Mouse (Mus musculus) forebrain, embryonic 12.5 days (tissue): ENCODE data around the gene Yipf4. TPM values are rescaled to one million over a fixed set of nuclear protein-coding genes. Genes with fewer than 3 reads are reported as not detected.

ENCODE experiments used
- ATAC-seq: fragments of 200-750 bp; cut with Nextera tagmentation; 2 replicates; pipeline ENCODE4 v1.8.0; 2017; ENCODE audit warnings: moderate TSS enrichment; ENCODE audit not compliant: low FRiP score
- H3K27ac ChIP-seq: fragments of 300-500 bp; sonication (generic); 2 replicates; pipeline ENCODE4 v1.5.1; 2016; ENCODE audit warnings: mild to moderate bottlenecking
- H3K27me3 ChIP-seq: fragments of 300-500 bp; sonication (generic); 2 replicates; pipeline ENCODE4 v1.6.1; 2016; ENCODE audit warnings: mild to moderate bottlenecking
- H3K36me3 ChIP-seq: fragments of 300-500 bp; sonication (generic); replicated peaks from 2 replicates; pipeline ENCODE4 v1.6.1; 2016; ENCODE audit warnings: mild to moderate bottlenecking
- H3K4me1 ChIP-seq: fragments of 300-500 bp; sonication (generic); 2 replicates; pipeline ENCODE4 v1.6.1; 2016
- H3K4me2 ChIP-seq: fragments of 300-500 bp; sonication (generic); 2 replicates; pipeline ENCODE4 v1.6.1; 2016; ENCODE audit warnings: mild to moderate bottlenecking, moderate library complexity
- H3K4me3 ChIP-seq: fragments of 300-500 bp; sonication (generic); replicated peaks from 2 replicates; pipeline ENCODE4 v1.5.1; 2016; ENCODE audit warnings: mild to moderate bottlenecking
- H3K9ac ChIP-seq: fragments of 300-500 bp; sonication (generic); 2 replicates; pipeline ENCODE4 v1.6.1; 2016; ENCODE audit warnings: mild to moderate bottlenecking
- H3K9me3 ChIP-seq: fragments of 300-500 bp; sonication (generic); 2 replicates; pipeline ENCODE4 v1.6.1; 2016
- WGBS: fragments of 180-500 bp; shearing (Covaris S2); methylation state at CpG from one replicate; pipeline ENCODE4 v1.1.7; 2016; 5-methylcytosine and 5-hydroxymethylcytosine counted together
- polyA plus RNA-seq: library from polyadenylated mRNA; unstranded; fragments of >200 nt; fragmentation: Nextera tagmentation; extraction: Ambion mirVana; gene quantifications from 2 replicates; pipeline ENCODE4 v1.2.1, GENCODE M21; 2016

Gene Yipf4
- polyA plus RNA-seq, 1 experiment from 2014 or later, result 54.9 TPM

GRCm38 (mm10) chr17:74527729-74528607, 38.7 kb downstream of the Yipf4 start, which contains the start of gene Birc6:
TSS of gene Birc6 (plus strand) at chr17:74528295.
- under 1% methylated on average over 70 of the region's 71 CpGs for WGBS
- Histone ChIP-seq H3K4me1 (peaks cover 21% of the 10 kb centered on the region), H3K9ac (peak within 1 kb of the TSS; percentile 97)

GRCm38 (mm10) chr17:74528648-74529532, 39.6 kb downstream of the Yipf4 start:
- Histone ChIP-seq H3K4me2 (peak overlapping the region; percentile 76), H3K27me3 (no peaks in the 10 kb centered on the region), H3K9me3 (no peaks in the 10 kb centered on the region), H3K36me3 (no peaks in the 10 kb centered on the region), H3K9ac (peak overlapping the region; percentile 97), H3K27ac (peak overlapping the region; percentile 99), H3K4me1 (peaks cover 21% of the 10 kb centered on the region), H3K4me3 (peak overlapping the region; percentile 88)
- ATAC-seq, result peak; percentile 67; the same call in 1 of the 2 replicates
- under 1% methylated on average over 72 of the region's 72 CpGs for WGBS

More at GRCm38 (mm10) chr17:74527729-74528607, 38.7 kb downstream of the Yipf4 start, which contains the start of gene Birc6:
- H3K36me3 ChIP-seq, result no peaks in the 10 kb centered on the region
- ATAC-seq, result peak; percentile 97
- H3K27ac ChIP-seq, result peak within 1 kb of the TSS; percentile 99
- H3K4me2 ChIP-seq, result peak within 1 kb of the TSS; percentile 76
- H3K9me3 ChIP-seq, result no peaks in the 10 kb centered on the region
- peak within 1 kb of the TSS; percentile 88 for H3K4me3 ChIP-seq
- no peaks in the 10 kb centered on the region for H3K27me3 ChIP-seq

GRCm38 (mm10) chr17:74529533-74529824, 40.2 kb downstream of the Yipf4 start:
- ATAC-seq, result no peak
- H3K9me3 ChIP-seq, result no peaks in the 10 kb centered on the region
- no peaks in the 10 kb centered on the region for H3K36me3 ChIP-seq
- H3K4me3 ChIP-seq, result peak overlapping the region; percentile 88
- H3K9ac ChIP-seq, result peak overlapping the region; percentile 97
- peaks cover 21% of the 10 kb centered on the region for H3K4me1 ChIP-seq
- H3K27ac ChIP-seq, result peak overlapping the region; percentile 99; the same call in 1 of the 2 replicates
- no peaks in the 10 kb centered on the region for H3K27me3 ChIP-seq
- peak overlapping the region; percentile 76 for H3K4me2 ChIP-seq
- WGBS, result 25% methylated on average over 3 of the region's 3 CpGs

GRCm38 (mm10) chr17:74534971-74535370, 45.7 kb downstream of the Yipf4 start:
- no peaks in the 10 kb centered on the region for H3K9me3 ChIP-seq
- no peak for ATAC-seq
- H3K4me3 ChIP-seq, result no peak overlapping the region
- peaks cover 8% of the 10 kb centered on the region for H3K4me1 ChIP-seq
- no peaks in the 10 kb centered on the region for H3K36me3 ChIP-seq
- no peaks in the 10 kb centered on the region for H3K27me3 ChIP-seq
- H3K27ac ChIP-seq, result no peak overlapping the region
- no peak overlapping the region for H3K9ac ChIP-seq
- no peak overlapping the region for H3K4me2 ChIP-seq
- 92% methylated on average over 4 of the region's 4 CpGs for WGBS

- Histone ChIP-seq H3K4me1 (no peaks in the 10 kb centered on the region), H3K36me3 (no peaks in the 10 kb centered on the region), H3K27ac (no peak overlapping the region), H3K9me3 (no peaks in the 10 kb centered on the region), H3K9ac (no peak overlapping the region), H3K4me3 (no peak overlapping the region), H3K27me3 (no peaks in the 10 kb centered on the region), H3K4me2 (no peak overlapping the region)
- WGBS, result 95% methylated on average over 1 of the region's 1 CpGs
- ATAC-seq, result no peak
Observed at GRCm38 (mm10) chr17:74537526-74537925, 48.2 kb downstream of the Yipf4 start.

GRCm38 (mm10) chr17:74543615-74544014, 54.3 kb downstream of the Yipf4 start:
- Histone ChIP-seq H3K36me3 (peaks cover 14% of the 10 kb centered on the region), H3K9me3 (no peaks in the 10 kb centered on the region), H3K27ac (no peak overlapping the region), H3K9ac (no peak overlapping the region), H3K27me3 (no peaks in the 10 kb centered on the region), H3K4me3 (no peak overlapping the region), H3K4me1 (no peaks in the 10 kb centered on the region), H3K4me2 (no peak overlapping the region)
- ATAC-seq, result no peak
- WGBS, result 96% methylated on average over 2 of the region's 2 CpGs

Other genes starting within 250 kb of the Yipf4 start
- 71.1 and 77.4 TPM in 2 replicates for gene Memo1, start 194.0 kb upstream of the Yipf4 start, polyA plus RNA-seq
- 252 and 269 TPM in 2 replicates for gene Dpy30, start 165.5 kb upstream of the Yipf4 start, polyA plus RNA-seq
- gene Spast, start 150.5 kb upstream of the Yipf4 start, polyA plus RNA-seq, result 28.5 and 39.7 TPM in 2 replicates
- 23.9 and 28.4 TPM in 2 replicates for gene Slc30a6, start 93.9 kb upstream of the Yipf4 start, polyA plus RNA-seq
- 0.14 and 0.18 TPM in 2 replicates for gene Nlrc4, start 30.4 kb upstream of the Yipf4 start, polyA plus RNA-seq
- gene Birc6, start 38.8 kb downstream of the Yipf4 start, polyA plus RNA-seq, result 103 and 109 TPM in 2 replicates
- gene Ttc27, start 228.2 kb downstream of the Yipf4 start, polyA plus RNA-seq, result 22.9 and 23.0 TPM in 2 replicates